Mouse (Mus musculus) embryonic fibroblast, embryonic 13.5 days (primary cell): ENCODE measurements around the gene Ints6l.

Source experiments
- CTCF ChIP-seq: IDR thresholded peaks from 2 replicates; pipeline ENCODE4 v1.5.1; 2011; ENCODE audit warnings: mild to moderate bottlenecking, control low read depth, low read length, moderate library complexity, borderline replicate concordance; ENCODE audit not compliant: insufficient read depth
- POLR2A ChIP-seq: IDR thresholded peaks from 2 replicates; pipeline ENCODE4 v1.6.1; 2011; ENCODE audit warnings: low read depth, mild to moderate bottlenecking, control low read depth, low read length, moderate library complexity

DNA sequence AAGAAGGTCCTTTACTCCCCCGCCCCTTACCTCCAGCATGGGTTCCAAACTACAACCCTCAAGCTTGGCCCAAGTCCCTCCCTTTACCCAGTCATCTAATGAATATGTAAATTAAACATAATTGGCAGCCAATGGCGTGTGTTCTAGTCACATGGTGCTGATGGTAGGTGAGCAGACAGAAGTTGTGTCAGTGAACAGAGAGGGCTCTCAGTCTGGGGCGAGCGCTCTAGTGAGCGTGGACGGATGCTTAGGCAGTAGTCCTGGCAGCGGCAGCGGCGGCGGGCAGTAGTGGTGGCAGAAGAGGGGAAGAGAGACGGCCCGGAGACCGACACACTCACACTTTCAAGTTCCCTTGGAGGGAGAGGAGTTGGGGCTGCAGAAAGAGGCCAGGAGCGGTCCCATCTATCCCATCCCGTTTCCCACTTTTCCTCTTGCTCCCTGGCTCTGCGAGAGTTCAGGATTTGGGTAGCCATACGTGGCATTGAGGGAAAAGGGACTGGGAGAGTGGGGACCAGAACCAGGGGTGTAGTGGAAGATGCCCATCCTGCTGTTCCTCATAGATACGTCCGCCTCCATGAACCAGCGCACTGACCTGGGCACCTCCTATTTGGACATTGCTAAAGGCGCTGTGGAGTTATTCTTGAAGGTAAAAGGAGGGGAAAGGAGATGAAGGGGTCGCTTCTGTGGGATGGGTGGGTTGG is at the start of gene Ints6l:
- TF ChIP-seq POLR2A (peak; percentile 99), CTCF (no peak)
